Mouse (Mus musculus) CH12.LX (cell line): ENCODE data around the gene Tm9sf3. TPM values are rescaled to one million over a fixed set of nuclear protein-coding genes. Genes with fewer than 3 reads are reported as not detected.

Experiments used
- DNase-seq: peaks from one replicate; pipeline ENCODE4 v3.0.0-alpha.2; 2013; ENCODE audit errors: extremely low read depth
- H3K27ac ChIP-seq: 2 replicates; pipeline ENCODE4 v1.5.1; 2012; ENCODE audit warnings: low read depth, mild to moderate bottlenecking, control low read depth, moderate library complexity; ENCODE audit not compliant: insufficient read depth
- H3K27me3 ChIP-seq: replicated peaks from 2 replicates; pipeline ENCODE3; 2012; ENCODE audit warnings: inconsistent platforms
- H3K36me3 ChIP-seq, 2 experiments: replicated peaks in 1 of 2; 2 replicates each; pipeline versions ENCODE3 to v1.6.1; 2012; ENCODE audit warnings: inconsistent platforms in 1 of 2, low read length in 1 of 2, mild to moderate bottlenecking in 1 of 2, mixed read lengths in 1 of 2, moderate library complexity in 1 of 2; ENCODE audit not compliant: control insufficient read depth in 1 of 2, insufficient read depth in 1 of 2
- H3K4me1 ChIP-seq, 2 experiments: 2 replicates each; pipeline ENCODE4 v1.6.1; 2012; ENCODE audit warnings: inconsistent platforms in 1 of 2, moderate library complexity in 1 of 2; ENCODE audit not compliant: insufficient read depth in 2 of 2, control insufficient read depth in 1 of 2
- H3K4me2 ChIP-seq: 2 replicates; pipeline ENCODE4 v1.6.1; 2012; ENCODE audit warnings: low read depth, mild to moderate bottlenecking, control low read depth; ENCODE audit not compliant: poor library complexity, insufficient read depth, severe bottlenecking
- H3K4me3 ChIP-seq, 3 experiments: fragments of 150-350 bp in 1 of 3; sonication (generic) in 1 of 3; replicated peaks in 1 of 3; 2 replicates each; pipeline versions ENCODE3 to v1.5.1; 2011 to 2012; ENCODE audit warnings: low read depth in 2 of 3, low read length in 2 of 3, mild to moderate bottlenecking in 2 of 3, moderate library complexity in 2 of 3, control low read depth in 1 of 3, improper control_type of control experiment in 1 of 3, inconsistent platforms in 1 of 3, mixed read lengths in 1 of 3; ENCODE audit not compliant: poor library complexity in 1 of 3
- H3K79me2 ChIP-seq: replicated peaks from 2 replicates; pipeline ENCODE4 v1.6.1; 2012; ENCODE audit warnings: mild to moderate bottlenecking, moderate library complexity; ENCODE audit not compliant: control insufficient read depth, poor library complexity, insufficient read depth, severe bottlenecking; ENCODE audit errors: extremely low read depth
- H3K9ac ChIP-seq: 2 replicates; pipeline ENCODE4 v1.6.1; 2012; ENCODE audit warnings: low read depth, mild to moderate bottlenecking, control low read depth, moderate library complexity; ENCODE audit not compliant: insufficient read depth
- H3K9me3 ChIP-seq: replicated peaks from 2 replicates; pipeline ENCODE3; 2012; ENCODE audit warnings: low read length, inconsistent platforms, mixed read lengths
- CHD2 ChIP-seq: IDR thresholded peaks from 2 replicates; pipeline ENCODE4 v1.6.1; 2011; ENCODE audit warnings: low read length, improper control_type of control experiment
- ELF1 ChIP-seq: IDR thresholded peaks from 2 replicates; pipeline ENCODE4 v1.6.1; 2014; ENCODE audit warnings: low read depth, mild to moderate bottlenecking, inconsistent platforms, low read length, improper control_type of control experiment
- ETS1 ChIP-seq: conservative IDR thresholded peaks from 2 replicates; pipeline ENCODE4 v1.6.1; 2012; ENCODE audit warnings: low read depth, mild to moderate bottlenecking, inconsistent platforms, low read length, improper control_type of control experiment, moderate library complexity
- HCFC1 ChIP-seq: IDR thresholded peaks from 2 replicates; pipeline ENCODE4 v1.6.1; 2012; ENCODE audit warnings: low read depth, mild to moderate bottlenecking, inconsistent platforms, low read length, improper control_type of control experiment
- MAFK ChIP-seq: IDR thresholded peaks from 2 replicates; pipeline ENCODE4 v1.6.1; 2011; ENCODE audit warnings: low read length, improper control_type of control experiment; ENCODE audit not compliant: insufficient replicate concordance
- MAX ChIP-seq: IDR thresholded peaks from 2 replicates; pipeline ENCODE4 v1.6.1; 2011; ENCODE audit warnings: low read length, improper control_type of control experiment
- MEF2A ChIP-seq: IDR thresholded peaks from 2 replicates; pipeline ENCODE4 v1.6.1; 2014; ENCODE audit warnings: low read depth, mild to moderate bottlenecking, inconsistent platforms, low read length, improper control_type of control experiment, borderline replicate concordance
- MXI1 ChIP-seq: IDR thresholded peaks from 2 replicates; pipeline ENCODE4 v1.6.1; 2011; ENCODE audit warnings: mild to moderate bottlenecking, low read depth, low read length, improper control_type of control experiment
- MYC ChIP-seq: IDR thresholded peaks from 2 replicates; pipeline ENCODE4 v1.6.1; 2011; ENCODE audit warnings: low read depth, mild to moderate bottlenecking, improper control_type of control experiment, low read length
- NELFE ChIP-seq: IDR thresholded peaks from 2 replicates; pipeline ENCODE4 v1.6.1; 2011; ENCODE audit warnings: low read depth, low read length, improper control_type of control experiment
- POLR2A ChIP-seq: IDR thresholded peaks from 2 replicates; pipeline ENCODE4 v1.6.1; 2011; ENCODE audit warnings: low read depth, mild to moderate bottlenecking, improper control_type of control experiment, low read length
- SIN3A ChIP-seq: IDR thresholded peaks from 2 replicates; pipeline ENCODE4 v1.6.1; 2012; ENCODE audit warnings: low read length, improper control_type of control experiment, inconsistent platforms
- TBP ChIP-seq: conservative IDR thresholded peaks from 2 replicates; pipeline ENCODE4 v1.6.1; 2011; ENCODE audit warnings: low read depth, low read length, improper control_type of control experiment
- UBTF ChIP-seq: IDR thresholded peaks from 2 replicates; pipeline ENCODE4 v1.6.1; 2012; ENCODE audit warnings: low read depth, mild to moderate bottlenecking, inconsistent platforms, low read length, improper control_type of control experiment, moderate library complexity
- ZKSCAN1 ChIP-seq: IDR thresholded peaks from 2 replicates; pipeline ENCODE4 v1.6.1; 2012; ENCODE audit warnings: low read depth, inconsistent platforms, low read length, improper control_type of control experiment, borderline replicate concordance
- dilution Hi-C: fragments of 300-500 bp; cut with MboI; formaldehyde crosslinking; loops from 2 replicates; pipeline ENCODE4 v1.14.3; 2020; ENCODE audit warnings: low sequenced_read_pairs; ENCODE audit not compliant: extremely low pct_unique_long_range_greater_than_20kb, extremely low pct_ligation_motif_present
- in situ Hi-C: fragments of 300-500 bp; cut with MboI; formaldehyde crosslinking; loops from 3 replicates; pipeline ENCODE4 v1.14.3; 2019; ENCODE audit warnings: low sequenced_read_pairs, low pct_ligation_motif_present, low pct_unique_long_range_greater_than_20kb, mixed read lengths
- polyA plus RNA-seq: library from polyadenylated mRNA; unstranded; fragments of >175 nt; gene quantifications from 2 replicates; pipeline ENCODE4 v1.2.1, GENCODE M21; 2012; ENCODE audit warnings: low read depth; ENCODE audit not compliant: insufficient read length
- total RNA-seq, 2 experiments: library from RNA; depleted of rRNA; stranded (reverse); fragments of 300-350 nt in 1 of 2; fragments of >200 nt in 1 of 2; gene quantifications; 2 replicates each; pipeline ENCODE4 v1.2.3; 2012 to 2014

The Tm9sf3 gene
- total and polyA plus RNA-seq, 3 experiments, result 137 to 294 (median 182) TPM

DNA sequence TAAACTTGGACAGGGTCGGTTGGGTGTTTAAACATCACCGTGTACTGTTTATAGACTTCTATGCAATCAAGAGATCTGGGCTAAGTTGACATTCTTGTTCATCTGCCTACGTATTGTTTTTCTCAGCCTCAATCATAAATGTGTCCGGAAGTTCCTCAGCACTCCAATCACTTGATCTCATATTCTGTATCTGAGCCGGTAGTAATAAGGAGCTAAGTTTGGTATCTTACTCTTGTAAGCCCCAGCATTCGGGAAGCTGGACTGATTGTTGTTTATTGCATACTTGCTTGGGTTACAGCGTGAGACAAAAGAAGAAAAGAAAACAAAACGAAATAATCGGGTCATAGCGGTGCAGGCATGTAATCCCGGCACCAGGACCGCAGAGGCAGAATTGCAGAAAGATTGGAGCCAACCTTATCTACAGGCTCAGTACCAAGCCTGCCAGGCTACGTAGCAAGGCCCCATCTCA, 568 bp upstream of the Tm9sf3 start:
- peak overlapping the region; percentile 79 for H3K27ac ChIP-seq
- DNase-seq, result peak; percentile 23
- dilution Hi-C loops (no loop called here), in situ Hi-C loops (no loop called here)
- peak overlapping the region; percentile 73 to 85 (median 82) for H3K4me3 ChIP-seq
- peaks cover 35% of the 10 kb centered on the region for H3K79me2 ChIP-seq
- H3K36me3 ChIP-seq, result peaks cover 0 to 18% of the 10 kb centered on the region in 2 experiments
- peaks cover 4 to 34% of the 10 kb centered on the region in 2 experiments for H3K4me1 ChIP-seq
- TF ChIP-seq ETS1, result no peak
- peak overlapping the region; percentile 92 for H3K9ac ChIP-seq
- no peaks in the 10 kb centered on the region for H3K9me3 ChIP-seq
- peak overlapping the region; percentile 98 for H3K4me2 ChIP-seq
- H3K27me3 ChIP-seq, result no peaks in the 10 kb centered on the region

DNA sequence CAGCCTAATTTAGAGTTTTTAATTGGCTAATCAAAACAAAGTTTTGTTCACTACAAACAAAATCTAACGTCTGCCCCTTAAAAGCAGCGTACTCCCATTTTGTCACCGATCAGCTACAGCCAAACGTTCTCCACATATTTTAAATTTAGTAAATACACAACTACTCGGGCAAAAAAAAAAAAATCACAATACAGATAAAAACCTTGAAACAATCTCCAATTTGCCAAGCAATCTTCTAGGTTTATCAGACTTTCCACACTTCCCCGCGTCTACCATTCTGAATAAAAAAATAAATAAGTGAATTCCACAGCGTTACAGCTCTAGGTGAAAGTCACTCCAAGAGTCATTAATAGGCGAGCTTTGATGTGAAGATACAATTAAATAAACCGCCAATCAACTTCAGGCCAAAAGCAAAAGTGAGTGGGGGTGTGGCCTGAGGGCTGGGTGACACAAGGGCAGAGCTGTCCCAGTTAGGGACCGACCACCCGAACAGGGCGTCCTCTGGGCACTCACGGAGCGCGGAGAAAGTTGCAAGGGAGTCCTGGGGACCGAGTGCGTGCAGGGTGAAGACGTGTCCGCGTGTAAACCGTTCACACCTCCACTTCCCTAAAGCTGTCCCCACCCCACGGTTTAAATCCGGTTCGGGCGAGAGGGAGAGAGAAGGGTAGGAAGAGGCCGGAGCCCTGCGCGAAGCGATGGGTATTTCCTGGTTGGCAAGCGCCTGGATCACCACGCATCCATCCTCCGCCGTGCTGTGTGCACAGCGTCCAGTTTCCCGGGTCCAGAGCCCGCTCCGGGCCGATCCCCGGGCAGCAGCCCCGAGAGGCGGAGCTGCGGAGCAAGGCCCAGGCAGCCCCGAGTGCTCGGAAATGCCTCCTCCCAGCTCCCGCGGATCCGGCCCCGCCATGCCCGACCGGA, 826 bp downstream of the Tm9sf3 start:
- dilution Hi-C loops (no loop called here), in situ Hi-C loops (no loop called here)
- peak; percentile 62 for DNase-seq
- H3K4me2 ChIP-seq, result peak overlapping the region; percentile 37; the same call in 1 of the 2 replicates
- peak overlapping the region; percentile 82 to 85 (median 85) for H3K4me3 ChIP-seq
- peak overlapping the region; percentile 79 for H3K27ac ChIP-seq
- peaks cover 7 to 44% of the 10 kb centered on the region in 2 experiments for H3K4me1 ChIP-seq
- H3K9me3 ChIP-seq, result no peaks in the 10 kb centered on the region
- H3K27me3 ChIP-seq, result no peaks in the 10 kb centered on the region
- peaks cover 46% of the 10 kb centered on the region for H3K79me2 ChIP-seq
- peaks cover 0 to 25% of the 10 kb centered on the region in 2 experiments for H3K36me3 ChIP-seq
- H3K9ac ChIP-seq, result peak overlapping the region; percentile 92
- TF ChIP-seq ETS1 (no peak), ELF1 (peak; percentile 70), POLR2A (peak; percentile 34; the same call in 1 of the 2 replicates), TBP (0 out of 2 replicates have a peak, but pooled peaks have one; percentile 20), MEF2A (no peak), CHD2 (no peak), MAX (peak; percentile 39), NELFE (peak; percentile 35; the same call in 1 of the 2 replicates), SIN3A (peak; percentile 72; the same call in 1 of the 2 replicates), MXI1 (peak; percentile 79), MAFK (no peak), ZKSCAN1 (no peak), MYC (peak; percentile 77; the same call in 1 of the 2 replicates), HCFC1 (peak; percentile 35), UBTF (peak; percentile 92)
- TF ChIP-seq, all 38 proteins: peak for 10
